Mouse (Mus musculus): Measurements from ENCODE around the gene Gata5. TPM values are rescaled to one million over a fixed set of nuclear protein-coding genes. Genes with fewer than 3 reads are reported as not detected.
A peak's percentile ranks its signal among the peaks of the same experiment; 100 is the strongest.

Gata5 gene
- polyA plus RNA-seq, 1 experiment from 2014 or later: not detected

DNA sequence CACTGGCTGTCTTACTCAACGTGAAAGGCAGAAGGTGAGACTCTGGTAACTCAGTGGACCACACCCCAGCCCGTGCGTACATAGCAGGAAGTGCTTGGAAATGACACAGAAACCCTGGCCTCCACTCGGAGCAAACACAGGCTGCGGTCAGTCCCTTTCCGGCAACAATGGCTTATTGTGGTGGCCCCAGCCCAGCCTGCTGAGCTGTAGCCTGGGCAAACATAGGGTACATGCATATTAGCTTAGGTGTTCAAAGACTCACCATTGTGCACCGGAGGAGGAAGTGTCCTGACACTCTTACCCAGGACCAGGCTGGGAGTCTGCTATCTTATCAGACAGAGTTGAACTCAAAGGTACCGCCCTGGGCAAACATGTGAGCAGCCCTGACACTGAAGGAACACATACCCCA, 57.6 kb downstream of the Gata5 start:
- 72% methylated on average over 8 of the region's 8 CpGs for WGBS
- DNase-seq (ENCODE audit: extremely low spot score, low spot score): no peak
- H3K27ac ChIP-seq: no peak overlapping the region
- H3K27me3 ChIP-seq (ENCODE audit: poor library complexity, severe bottlenecking): peaks cover 27% of the 10 kb centered on the region
- H3K9me3 ChIP-seq: no peaks in the 10 kb centered on the region
- H3K4me3 ChIP-seq: no peak overlapping the region
- H3K4me1 ChIP-seq: peaks cover 30% of the 10 kb centered on the region
- H3K36me3 ChIP-seq (replicated peaks): no peaks in the 10 kb centered on the region

DNA sequence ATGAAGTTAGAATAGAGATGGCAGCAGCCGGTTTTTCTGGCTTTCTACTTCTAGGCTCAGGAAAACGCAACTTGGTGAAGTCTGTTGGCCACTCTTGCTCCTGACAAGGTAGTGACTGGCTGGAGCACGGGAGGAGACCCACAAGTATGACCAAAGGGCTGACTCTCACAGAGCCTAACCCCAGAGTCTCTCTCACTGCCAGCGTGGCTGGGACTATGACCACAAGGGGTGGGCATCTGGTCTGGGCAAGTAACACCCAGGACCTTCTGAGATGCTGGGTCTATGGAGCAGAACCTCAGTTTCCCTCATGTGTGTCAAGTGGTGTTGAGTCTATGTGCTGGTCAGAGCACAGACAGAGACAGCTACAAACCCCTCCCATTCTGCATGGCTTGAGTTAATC, 58.1 kb downstream of the Gata5 start:
- no peak overlapping the region for H3K4me3 ChIP-seq
- H3K27me3 ChIP-seq (ENCODE audit: poor library complexity, severe bottlenecking): peaks cover 27% of the 10 kb centered on the region
- 55% methylated on average over 4 of the region's 4 CpGs for WGBS
- no peaks in the 10 kb centered on the region for H3K9me3 ChIP-seq
- H3K4me1 ChIP-seq: peaks cover 35% of the 10 kb centered on the region
- DNase-seq (ENCODE audit: extremely low spot score, low spot score): no peak
- H3K36me3 ChIP-seq (replicated peaks): 0 out of 2 replicates have a peak, but pooled peaks cover 2% of the 10 kb centered on the region
- 0 out of 2 replicates have a peak overlapping the region, but pooled peaks have one; percentile 21 for H3K27ac ChIP-seq

DNA sequence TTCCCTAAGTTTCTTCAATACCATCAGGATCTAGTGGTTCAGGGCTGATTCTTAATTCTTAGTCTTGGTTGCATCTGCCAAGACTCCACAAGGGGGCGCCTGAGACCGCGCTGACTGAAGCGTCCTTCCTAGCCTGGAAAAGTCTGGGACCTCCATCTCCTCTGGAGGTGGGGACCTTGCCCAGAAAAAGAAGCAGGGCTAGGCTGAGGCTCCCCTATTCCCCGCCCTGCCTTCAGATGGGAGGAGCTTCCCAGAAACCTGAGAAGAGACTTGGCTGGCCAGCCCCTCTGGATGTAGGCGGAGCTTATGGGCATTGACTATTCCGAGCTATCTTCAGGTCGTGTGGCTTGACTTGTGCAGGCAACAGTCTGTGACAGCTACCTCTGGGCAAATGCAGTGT, 58.7 kb downstream of the Gata5 start:
- Histone ChIP-seq H3K36me3 (replicated peaks) (peaks cover 6% of the 10 kb centered on the region), H3K27me3 (ENCODE audit: poor library complexity, severe bottlenecking) (peaks cover 27% of the 10 kb centered on the region), H3K4me3 (no peak overlapping the region; the same call in 1 of the 2 replicates), H3K4me1 (peaks cover 41% of the 10 kb centered on the region), H3K27ac (peak overlapping the region; percentile 21; the same call in 1 of the 2 replicates), H3K9me3 (no peaks in the 10 kb centered on the region)
- under 1% methylated on average over 8 of the region's 8 CpGs for WGBS
- DNase-seq (ENCODE audit: extremely low spot score, low spot score): peak; percentile 86

Other genes starting within 250 kb of the Gata5 start
- gene Hrh3, start 230.2 kb downstream of the Gata5 start, polyA plus RNA-seq (2016; fragmentation: Nextera tagmentation; extraction: Ambion mirVana): 1.1 and 1.3 TPM in 2 replicates
- 23.9 and 26.2 TPM in 2 replicates for gene Osbpl2, start 215.4 kb downstream of the Gata5 start, polyA plus RNA-seq (2016; fragmentation: Nextera tagmentation; extraction: Ambion mirVana)
- gene Adrm1, start 163.2 kb downstream of the Gata5 start, polyA plus RNA-seq (2016; fragmentation: Nextera tagmentation; extraction: Ambion mirVana): 271 and 281 TPM in 2 replicates
- 10.7 and 11.2 TPM in 2 replicates for gene Lama5, start 108.8 kb downstream of the Gata5 start, polyA plus RNA-seq (2016; fragmentation: Nextera tagmentation; extraction: Ambion mirVana)
- 560 and 577 TPM in 2 replicates for gene Rps21, start 77.3 kb downstream of the Gata5 start, polyA plus RNA-seq (2016; fragmentation: Nextera tagmentation; extraction: Ambion mirVana)
- gene Cables2, start 61.2 kb downstream of the Gata5 start, polyA plus RNA-seq (2016; fragmentation: Nextera tagmentation; extraction: Ambion mirVana): 9.2 and 12.0 TPM in 2 replicates
- gene Rbbp8nl, start 44.8 kb downstream of the Gata5 start, polyA plus RNA-seq (2016; fragmentation: Nextera tagmentation; extraction: Ambion mirVana): 0.32 and 0.35 TPM in 2 replicates
- 4.9 and 6.9 TPM in 2 replicates for gene Slco4a1, start 121.5 kb upstream of the Gata5 start, polyA plus RNA-seq (2016; fragmentation: Nextera tagmentation; extraction: Ambion mirVana)
- gene Ntsr1, start 165.3 kb upstream of the Gata5 start, polyA plus RNA-seq (2016; fragmentation: Nextera tagmentation; extraction: Ambion mirVana): not detected in 2 replicates
- gene Mrgbp, start 246.6 kb upstream of the Gata5 start, polyA plus RNA-seq (2016; fragmentation: Nextera tagmentation; extraction: Ambion mirVana): 41.1 and 44.3 TPM in 2 replicates